Mouse (Mus musculus): ENCODE measurements around the gene Zbtb6. TPM values are rescaled to one million over a fixed set of nuclear protein-coding genes. Genes with fewer than 3 reads are reported as not detected.
A peak's percentile ranks its signal among the peaks of the same experiment; 100 is the strongest.

Zbtb6 gene
- polyA plus RNA-seq, 1 experiment from 2014 or later: 5.4 TPM

DNA sequence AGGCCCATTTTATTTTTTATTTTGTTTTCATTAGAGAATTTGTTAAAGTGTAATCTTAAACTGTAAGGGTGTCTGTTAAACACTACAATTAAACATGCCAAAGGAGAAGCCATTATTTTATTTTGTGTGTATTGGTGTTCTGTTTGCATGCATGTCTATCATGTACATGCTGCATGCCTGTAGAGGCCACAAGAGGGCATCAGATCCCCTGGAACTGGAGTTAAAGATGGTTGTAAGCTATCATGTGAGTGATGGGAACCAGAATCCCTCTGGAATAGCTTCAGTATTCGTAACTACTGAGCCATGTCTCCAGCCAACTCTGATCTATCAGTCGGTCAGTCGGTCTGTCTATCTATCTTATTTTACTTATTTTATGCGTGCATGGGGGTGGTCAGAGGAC lies 17.7 kb upstream of the Zbtb6 start:
- Histone ChIP-seq H3K9me3 (ENCODE audit: control insufficient read depth, low read length) (no peaks in the 10 kb centered on the region), H3K27me3 (ENCODE audit: control insufficient read depth, insufficient read depth, low read length) (no peaks in the 10 kb centered on the region)
- 96% methylated on average over 4 of the region's 4 CpGs for WGBS

DNA sequence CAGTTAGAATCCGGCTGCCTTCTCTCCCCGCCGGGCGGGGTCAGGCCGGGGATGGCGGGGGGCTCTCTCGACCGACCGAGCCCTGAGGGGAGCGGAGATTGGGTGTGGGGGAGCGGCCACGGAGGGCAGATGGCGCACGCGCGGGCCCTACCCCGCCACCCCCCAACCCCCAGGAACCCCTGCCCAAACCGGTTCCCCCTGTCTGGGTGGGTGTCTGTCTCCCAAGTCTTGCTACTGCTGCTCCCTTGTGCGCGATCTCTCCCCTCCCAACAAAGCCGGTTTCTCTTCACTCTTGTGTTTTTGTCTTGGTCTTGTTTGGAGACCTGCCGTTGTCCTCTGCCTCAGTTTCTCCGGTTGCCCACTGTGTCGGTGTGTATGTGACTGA lies 9.4 kb upstream of the Zbtb6 start:
- DNase-seq (ENCODE audit: low spot score) (no peak), ATAC-seq (ENCODE audit: insufficient number of reproducible peaks, low FRiP score, low TSS enrichment, low read depth) (peak; percentile 87)
- Histone ChIP-seq H3K36me3 (ENCODE audit: control insufficient read depth, insufficient read depth, low read length) (no peaks in the 10 kb centered on the region), H3K4me2 (ENCODE audit: low read depth, severe bottlenecking) (peak overlapping the region; percentile 84), H3K27me3 (ENCODE audit: control insufficient read depth, insufficient read depth, low read length) (no peaks in the 10 kb centered on the region), H3K4me1 (ENCODE audit: control insufficient read depth, insufficient read depth, low read length) (peaks cover 4% of the 10 kb centered on the region; the same call in 1 of the 2 replicates), H3K27ac (replicated peaks; ENCODE audit: low read depth, low read length) (peak overlapping the region; percentile 59; the same call in 1 of the 2 replicates), H3K4me3 (ENCODE audit: low read depth, low read length) (peak overlapping the region; percentile 95), H3K9me3 (ENCODE audit: control insufficient read depth, low read length) (no peaks in the 10 kb centered on the region), H3K9ac (ENCODE audit: low read length) (peak overlapping the region; percentile 87)
- 0% methylated on average over 23 of the region's 24 CpGs for WGBS

More for the DNA sequence above, 17.7 kb upstream of the Zbtb6 start:
- no peaks in the 10 kb centered on the region for H3K4me1 ChIP-seq (ENCODE audit: control insufficient read depth, insufficient read depth, low read length)
- no peak overlapping the region for H3K4me3 ChIP-seq (ENCODE audit: low read depth, low read length)
- H3K36me3 ChIP-seq (ENCODE audit: control insufficient read depth, insufficient read depth, low read length): no peaks in the 10 kb centered on the region
- no peak overlapping the region for H3K9ac ChIP-seq (ENCODE audit: low read length)
- H3K4me2 ChIP-seq (ENCODE audit: low read depth, severe bottlenecking): no peak overlapping the region
- ATAC-seq (ENCODE audit: insufficient number of reproducible peaks, low FRiP score, low TSS enrichment, low read depth) (no peak), DNase-seq (ENCODE audit: low spot score) (no peak)
- H3K27ac ChIP-seq (replicated peaks; ENCODE audit: low read depth, low read length): no peak overlapping the region

- peak overlapping the region; percentile 87 for H3K9ac ChIP-seq (ENCODE audit: low read length)
- WGBS: 11% methylated on average over 38 of the region's 44 CpGs
Observed at GRCm38 (mm10) chr2:37451667-37452375, 8.8 kb upstream of the Zbtb6 start.

GRCm38 (mm10) chr2:37431609-37432008 lies 11.4 kb downstream of the Zbtb6 start:
- H3K4me3 ChIP-seq (ENCODE audit: low read depth, low read length): peak overlapping the region; percentile 79
- DNase-seq (ENCODE audit: low spot score) (peak; percentile 46), ATAC-seq (ENCODE audit: insufficient number of reproducible peaks, low FRiP score, low TSS enrichment, low read depth) (no peak)
- H3K27ac ChIP-seq (replicated peaks; ENCODE audit: low read depth, low read length): no peak overlapping the region
- peaks cover 3% of the 10 kb centered on the region; the same call in 1 of the 2 replicates for H3K36me3 ChIP-seq (ENCODE audit: control insufficient read depth, insufficient read depth, low read length)
- peak overlapping the region; percentile 85 for H3K9ac ChIP-seq (ENCODE audit: low read length)
- H3K27me3 ChIP-seq (ENCODE audit: control insufficient read depth, insufficient read depth, low read length): no peaks in the 10 kb centered on the region
- 33% methylated on average over 7 of the region's 7 CpGs for WGBS
- peaks cover 3% of the 10 kb centered on the region; the same call in 1 of the 2 replicates for H3K4me1 ChIP-seq (ENCODE audit: control insufficient read depth, insufficient read depth, low read length)
- no peaks in the 10 kb centered on the region for H3K9me3 ChIP-seq (ENCODE audit: control insufficient read depth, low read length)
- H3K4me2 ChIP-seq (ENCODE audit: low read depth, severe bottlenecking): peak overlapping the region; percentile 66

More at GRCm38 (mm10) chr2:37451667-37452375, 8.8 kb upstream of the Zbtb6 start:
- Histone ChIP-seq H3K4me2 (ENCODE audit: low read depth, severe bottlenecking) (peak overlapping the region; percentile 84), H3K36me3 (ENCODE audit: control insufficient read depth, insufficient read depth, low read length) (no peaks in the 10 kb centered on the region), H3K9me3 (ENCODE audit: control insufficient read depth, low read length) (no peaks in the 10 kb centered on the region), H3K27me3 (ENCODE audit: control insufficient read depth, insufficient read depth, low read length) (no peaks in the 10 kb centered on the region), H3K27ac (replicated peaks; ENCODE audit: low read depth, low read length) (peak overlapping the region; percentile 69), H3K4me3 (ENCODE audit: low read depth, low read length) (peak overlapping the region; percentile 95), H3K4me1 (ENCODE audit: control insufficient read depth, insufficient read depth, low read length) (peaks cover 4% of the 10 kb centered on the region; the same call in 1 of the 2 replicates)
- ATAC-seq (ENCODE audit: insufficient number of reproducible peaks, low FRiP score, low TSS enrichment, low read depth) (peak; percentile 95), DNase-seq (ENCODE audit: low spot score) (peak; percentile 92)

DNA sequence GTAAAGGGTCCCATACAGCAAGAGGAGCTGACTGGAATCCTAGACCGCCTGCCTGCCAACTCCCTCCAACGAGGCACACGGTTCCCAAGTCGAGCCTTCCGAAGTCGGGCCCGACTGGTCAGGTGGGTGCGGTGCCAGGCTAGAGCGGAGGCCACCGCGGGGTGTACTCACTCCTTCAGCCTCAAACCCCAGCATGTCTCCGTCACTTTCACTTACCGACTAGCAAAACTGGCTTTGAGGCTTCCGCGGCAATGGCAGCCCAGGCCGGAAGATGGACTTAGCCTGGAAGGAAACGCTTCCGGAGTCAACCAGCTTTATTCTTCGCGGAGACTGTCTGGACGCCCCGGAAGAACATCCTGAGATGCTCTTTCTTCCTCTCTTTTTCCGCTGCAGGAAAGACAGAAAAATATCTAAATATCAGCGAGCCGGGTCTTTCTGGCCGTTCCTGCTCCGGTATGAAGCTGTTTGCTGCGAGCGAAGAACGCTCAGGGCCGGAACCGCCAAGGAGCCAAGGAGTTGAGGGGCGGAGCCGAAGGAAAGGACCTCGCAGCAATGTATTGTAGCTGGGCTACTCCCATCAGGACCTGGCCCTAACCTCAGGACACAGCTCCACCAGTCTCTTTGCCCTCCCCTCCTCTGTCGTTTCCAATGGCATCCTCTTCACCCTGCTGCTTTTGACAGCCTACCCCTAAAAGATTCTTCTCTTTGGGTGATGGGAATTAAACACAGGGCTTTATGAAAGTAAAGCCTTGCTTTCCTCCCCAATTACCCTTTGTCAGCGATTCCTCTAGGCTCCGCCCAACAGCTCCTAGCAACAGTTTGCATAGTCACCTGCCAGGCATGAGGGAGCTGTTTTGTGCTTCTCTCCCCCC lies 12.1 kb downstream of the Zbtb6 start:
- Histone ChIP-seq H3K9me3 (ENCODE audit: control insufficient read depth, low read length) (no peaks in the 10 kb centered on the region), H3K9ac (ENCODE audit: low read length) (peak overlapping the region; percentile 85), H3K36me3 (ENCODE audit: control insufficient read depth, insufficient read depth, low read length) (peaks cover 3% of the 10 kb centered on the region; the same call in 1 of the 2 replicates), H3K4me2 (ENCODE audit: low read depth, severe bottlenecking) (peak overlapping the region; percentile 66), H3K27me3 (ENCODE audit: control insufficient read depth, insufficient read depth, low read length) (no peaks in the 10 kb centered on the region), H3K27ac (replicated peaks; ENCODE audit: low read depth, low read length) (peak overlapping the region; percentile 92), H3K4me1 (ENCODE audit: control insufficient read depth, insufficient read depth, low read length) (peaks cover 3% of the 10 kb centered on the region; the same call in 1 of the 2 replicates), H3K4me3 (ENCODE audit: low read depth, low read length) (peak overlapping the region; percentile 79)
- DNase-seq (ENCODE audit: low spot score) (peak; percentile 84), ATAC-seq (ENCODE audit: insufficient number of reproducible peaks, low FRiP score, low TSS enrichment, low read depth) (peak; percentile 96)
- WGBS: under 1% methylated on average over 38 of the region's 38 CpGs

- H3K4me1 ChIP-seq (ENCODE audit: control insufficient read depth, insufficient read depth, low read length): no peaks in the 10 kb centered on the region
- H3K9me3 ChIP-seq (ENCODE audit: control insufficient read depth, low read length): no peaks in the 10 kb centered on the region
- ATAC-seq (ENCODE audit: insufficient number of reproducible peaks, low FRiP score, low TSS enrichment, low read depth): no peak
- no peaks in the 10 kb centered on the region; the same call in 1 of the 2 replicates for H3K36me3 ChIP-seq (ENCODE audit: control insufficient read depth, insufficient read depth, low read length)
- DNase-seq (ENCODE audit: low spot score): no peak
- no peak overlapping the region for H3K4me3 ChIP-seq (ENCODE audit: low read depth, low read length)
- H3K27me3 ChIP-seq (ENCODE audit: control insufficient read depth, insufficient read depth, low read length): no peaks in the 10 kb centered on the region
- H3K9ac ChIP-seq (ENCODE audit: low read length): no peak overlapping the region
- WGBS: 65% methylated on average over 3 of the region's 3 CpGs
- H3K27ac ChIP-seq (replicated peaks; ENCODE audit: low read depth, low read length): no peak overlapping the region
- H3K4me2 ChIP-seq (ENCODE audit: low read depth, severe bottlenecking): no peak overlapping the region
Observed at GRCm38 (mm10) chr2:37423671-37424070, 19.3 kb downstream of the Zbtb6 start.

DNA sequence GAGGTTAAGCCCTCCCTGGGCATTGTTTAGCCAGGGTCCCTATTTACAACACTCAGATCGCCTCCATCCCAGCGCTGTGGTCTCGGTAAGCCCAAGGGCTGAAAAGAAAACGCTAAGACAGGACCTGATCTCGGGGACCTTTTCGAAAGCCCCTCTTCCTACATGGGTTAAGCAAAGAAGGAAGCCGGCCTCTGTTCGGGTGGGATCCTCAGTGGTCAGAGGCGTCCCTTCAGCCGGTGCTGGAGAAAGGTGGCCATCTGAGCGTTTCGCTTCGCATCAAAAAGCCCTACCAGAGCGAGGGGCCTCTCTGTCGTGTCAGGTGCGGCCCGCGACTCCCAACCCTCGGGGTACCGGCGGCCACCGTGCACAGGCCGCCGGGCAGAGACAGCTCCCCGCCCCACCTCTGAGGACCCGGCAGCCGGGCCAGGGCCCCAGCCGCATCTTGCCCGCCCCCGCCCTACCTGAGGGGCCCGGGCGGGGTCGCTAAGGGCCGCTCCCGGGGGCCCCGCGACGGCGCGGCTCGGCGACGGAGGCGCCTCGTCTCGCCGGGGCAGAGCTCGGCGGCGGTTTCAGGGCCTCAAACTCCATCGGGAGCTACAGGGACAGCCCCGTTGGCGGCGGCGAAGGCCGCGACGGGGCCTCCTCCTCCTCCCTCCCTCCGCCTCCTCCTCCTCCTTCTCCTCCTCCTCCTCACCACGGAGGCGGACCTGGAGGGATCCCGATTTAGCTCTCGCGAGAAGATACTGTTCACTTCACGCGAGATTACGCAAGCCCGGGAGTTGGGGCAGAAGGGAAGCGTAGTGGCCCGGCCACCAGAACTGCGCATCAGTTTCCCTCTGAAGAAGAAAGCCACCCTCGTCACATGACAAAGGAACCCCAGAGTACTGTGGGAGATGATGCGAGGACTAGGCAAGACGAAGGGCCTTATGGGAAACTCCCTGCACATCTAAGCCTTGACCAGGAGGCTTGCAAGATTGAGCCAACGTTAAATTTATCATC lies 20.4 kb downstream of the Zbtb6 start, which contains the start of gene Rc3h2:
TSS of gene Rc3h2 (minus strand) at position 598 of the 999 bp plus-strand sequence.
- Histone ChIP-seq H3K4me2 (ENCODE audit: low read depth, severe bottlenecking) (peak within 1 kb of the TSS; percentile 60), H3K27me3 (ENCODE audit: control insufficient read depth, insufficient read depth, low read length) (no peaks in the 10 kb centered on the region), H3K4me1 (ENCODE audit: control insufficient read depth, insufficient read depth, low read length) (no peaks in the 10 kb centered on the region), H3K9me3 (ENCODE audit: control insufficient read depth, low read length) (no peaks in the 10 kb centered on the region), H3K4me3 (ENCODE audit: low read depth, low read length) (peak within 1 kb of the TSS; percentile 91), H3K36me3 (ENCODE audit: control insufficient read depth, insufficient read depth, low read length) (no peaks in the 10 kb centered on the region), H3K27ac (replicated peaks; ENCODE audit: low read depth, low read length) (peak within 1 kb of the TSS; percentile 90), H3K9ac (ENCODE audit: low read length) (peak within 1 kb of the TSS; percentile 96)
- ATAC-seq (ENCODE audit: insufficient number of reproducible peaks, low FRiP score, low TSS enrichment, low read depth): peak; percentile 97
- peak; percentile 96 for DNase-seq (ENCODE audit: low spot score)
- under 1% methylated on average over 49 of the region's 75 CpGs for WGBS
